Mouse (Mus musculus) ES-E14 (cell line): ENCODE data around the gene Znfx1. TPM values are rescaled to one million over a fixed set of nuclear protein-coding genes. Genes with fewer than 3 reads are reported as not detected.

Source experiments
- DNase-seq: peaks from one replicate; pipeline ENCODE4 v3.0.0-alpha.2; 2013; ENCODE audit warnings: low read depth, low spot score
- H3K27ac ChIP-seq: 2 replicates; pipeline ENCODE4 v1.5.1; 2012; ENCODE audit warnings: low read depth, mild to moderate bottlenecking, low read length, moderate library complexity, mixed read lengths; ENCODE audit not compliant: poor library complexity, insufficient read depth, severe bottlenecking
- H3K36me3 ChIP-seq: 2 replicates; pipeline ENCODE4 v1.6.1; 2012; ENCODE audit warnings: mild to moderate bottlenecking, low read length, moderate library complexity, mixed read lengths; ENCODE audit not compliant: control insufficient read depth, poor library complexity, insufficient read depth, severe bottlenecking
- H3K4me1 ChIP-seq, 2 experiments: fragments of 150-350 bp in 1 of 2; sonication (generic) in 1 of 2; 2 replicates each; pipeline ENCODE4 v1.6.1; 2012; ENCODE audit warnings: low read length in 2 of 2, mild to moderate bottlenecking in 1 of 2, mixed read lengths in 1 of 2; ENCODE audit not compliant: control insufficient read depth in 2 of 2, insufficient read depth in 2 of 2, poor library complexity in 1 of 2
- H3K4me3 ChIP-seq, 2 experiments: fragments of 150-350 bp in 1 of 2; sonication (generic) in 1 of 2; 2 replicates each; pipeline ENCODE4 v1.5.1; 2012; ENCODE audit warnings: low read length in 2 of 2, low read depth in 1 of 2, mild to moderate bottlenecking in 1 of 2, mixed read lengths in 1 of 2; ENCODE audit not compliant: insufficient read depth in 1 of 2, poor library complexity in 1 of 2, severe bottlenecking in 1 of 2
- H3K9ac ChIP-seq: 2 replicates; pipeline ENCODE4 v1.6.1; 2012; ENCODE audit warnings: low read depth, mild to moderate bottlenecking, low read length, mixed read lengths; ENCODE audit not compliant: poor library complexity, insufficient read depth, severe bottlenecking
- H3K9me3 ChIP-seq: fragments of 150-350 bp; sonication (generic); 2 replicates; pipeline ENCODE4 v1.6.1; 2012; ENCODE audit warnings: low read depth, mild to moderate bottlenecking, low read length; ENCODE audit not compliant: control insufficient read depth, insufficient read depth
- CHD2 ChIP-seq: IDR thresholded peaks from 2 replicates; pipeline ENCODE4 v1.6.1; 2014; ENCODE audit warnings: mild to moderate bottlenecking, low read depth, low read length, inconsistent platforms
- HCFC1 ChIP-seq: IDR thresholded peaks from 2 replicates; pipeline ENCODE4 v1.6.1; 2012; ENCODE audit warnings: low read length, inconsistent platforms, borderline replicate concordance; ENCODE audit not compliant: insufficient read depth
- MAFK ChIP-seq: IDR thresholded peaks from 2 replicates; pipeline ENCODE4 v1.6.1; 2014; ENCODE audit warnings: mild to moderate bottlenecking, low read depth, low read length, inconsistent platforms; ENCODE audit not compliant: insufficient read depth
- ZC3H11A ChIP-seq: IDR thresholded peaks from 2 replicates; pipeline ENCODE4 v1.6.1; 2012; ENCODE audit warnings: low read depth, mild to moderate bottlenecking, inconsistent platforms, low read length, borderline replicate concordance
- ZNF384 ChIP-seq: IDR thresholded peaks from 2 replicates; pipeline ENCODE4 v1.6.1; 2012; ENCODE audit warnings: low read depth, low read length, inconsistent platforms
- in situ Hi-C, 2 experiments: fragments of 600-800 bp; cut with MboI; formaldehyde crosslinking; loops; one replicate each; pipeline ENCODE4 v1.15.1; 2025; ENCODE audit warnings: low sequenced_read_pairs in 2 of 2, inconsistent platforms in 1 of 2; ENCODE audit not compliant: unreplicated experiment in 2 of 2
- total RNA-seq: library from RNA; depleted of rRNA; stranded (reverse); fragments of 300-350 nt; gene quantifications from 2 replicates; pipeline ENCODE4 v1.2.3, GENCODE M21; 2012

Gene Znfx1
- total RNA-seq, 1 experiment: 15.3 TPM

DNA sequence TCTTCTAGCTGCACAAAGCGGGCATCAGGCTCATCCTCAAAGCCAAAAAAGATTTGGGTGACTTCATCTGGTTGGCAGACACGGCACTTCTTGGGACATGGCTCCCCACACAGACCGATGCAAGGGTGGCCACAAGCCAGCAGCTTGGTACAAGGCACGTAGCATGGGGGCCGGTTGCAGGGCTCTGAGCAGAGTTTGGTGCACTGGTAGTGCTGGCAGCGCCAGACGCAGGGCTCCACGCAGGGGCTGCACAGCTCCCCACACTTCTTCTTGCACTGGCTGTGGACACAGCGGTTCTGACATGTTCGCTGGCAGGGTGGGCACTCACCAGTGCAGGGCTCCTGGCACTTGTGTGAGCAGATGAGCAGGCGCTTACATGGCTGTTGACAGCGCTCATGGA lies 25.1 kb downstream of the Znfx1 start:
- no peak overlapping the region for H3K4me3 ChIP-seq
- no peaks in the 10 kb centered on the region for H3K9me3 ChIP-seq
- in situ Hi-C loops: no loop called here
- no peak overlapping the region for H3K27ac ChIP-seq
- H3K4me1 ChIP-seq: no peaks in the 10 kb centered on the region
- peaks cover 85% of the 10 kb centered on the region for H3K36me3 ChIP-seq
- TF ChIP-seq CHD2: no peak
- TF ChIP-seq MAFK: no peak
- TF ChIP-seq HCFC1: no peak
- no peak for TF ChIP-seq ZC3H11A
- no peak for TF ChIP-seq ZNF384
- no peak overlapping the region for H3K9ac ChIP-seq
- DNase-seq: no peak

DNA sequence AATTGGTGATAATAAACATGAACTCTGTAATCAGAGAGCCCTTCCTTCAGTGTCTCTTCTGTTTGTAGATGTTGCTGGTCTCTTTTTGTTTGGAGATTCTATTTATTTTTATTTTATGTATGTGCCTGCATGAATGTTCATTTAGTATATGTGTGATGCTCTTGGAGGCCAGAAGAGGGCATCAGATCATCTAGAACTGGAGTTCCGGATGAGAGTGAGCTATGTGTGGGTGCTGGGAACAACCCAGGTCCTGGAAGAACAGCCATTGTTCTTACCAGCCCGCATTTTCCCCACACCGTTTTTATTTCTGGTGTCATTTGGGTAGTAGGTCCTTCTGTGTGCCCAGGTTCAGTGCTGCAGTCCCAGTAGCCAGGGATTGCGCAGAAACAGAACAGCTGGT lies 32.3 kb downstream of the Znfx1 start:
- H3K4me3 ChIP-seq: no peak overlapping the region
- H3K36me3 ChIP-seq: peaks cover 76% of the 10 kb centered on the region
- in situ Hi-C loops: no loop called here
- no peak for DNase-seq
- H3K27ac ChIP-seq: no peak overlapping the region
- H3K4me1 ChIP-seq: no peaks in the 10 kb centered on the region; a peak in 1 of 4 replicates
- no peaks in the 10 kb centered on the region for H3K9me3 ChIP-seq
- TF ChIP-seq ZNF384: no peak
- no peak for TF ChIP-seq CHD2
- TF ChIP-seq HCFC1: no peak
- H3K9ac ChIP-seq: no peak overlapping the region

GRCm38 (mm10) chr2:167028553-167028952 lies 34.3 kb downstream of the Znfx1 start:
- peaks cover 72% of the 10 kb centered on the region for H3K36me3 ChIP-seq
- H3K27ac ChIP-seq: no peak overlapping the region
- no peak overlapping the region for H3K4me3 ChIP-seq
- no peaks in the 10 kb centered on the region for H3K9me3 ChIP-seq
- H3K4me1 ChIP-seq: no peaks in the 10 kb centered on the region; a peak in 1 of 4 replicates
- no peak for TF ChIP-seq MAFK
- TF ChIP-seq HCFC1: no peak
- TF ChIP-seq ZNF384: no peak
- no peak for TF ChIP-seq CHD2
- no peak for TF ChIP-seq ZC3H11A
- H3K9ac ChIP-seq: no peak overlapping the region
- no peak for DNase-seq
- in situ Hi-C loops: no loop called here

GRCm38 (mm10) chr2:167019396-167019795 lies 43.4 kb downstream of the Znfx1 start:
- TF ChIP-seq HCFC1: no peak
- TF ChIP-seq CHD2: no peak

DNA sequence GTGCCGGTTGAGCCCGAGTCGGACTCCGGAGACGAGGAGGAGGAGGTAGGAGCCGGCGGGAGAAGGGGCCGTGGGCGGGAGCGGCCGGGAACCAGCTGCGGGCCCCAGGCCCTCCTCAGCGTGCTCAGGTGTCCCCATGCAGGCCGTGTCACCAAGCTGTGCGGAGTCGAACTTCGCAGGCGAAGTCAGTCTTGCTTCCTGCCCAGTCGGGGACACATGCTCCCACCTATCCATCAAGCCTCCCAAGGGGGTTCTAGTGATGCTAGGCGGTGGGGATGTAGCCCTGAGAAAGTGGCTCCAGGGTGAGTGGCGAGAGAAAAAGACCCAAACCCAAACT lies 47.5 kb downstream of the Znfx1 start:
- peak overlapping the region; percentile 97 for H3K9ac ChIP-seq
- peak overlapping the region; percentile 64 for H3K27ac ChIP-seq
- no peaks in the 10 kb centered on the region for H3K9me3 ChIP-seq
- in situ Hi-C loops: no loop called here
- H3K4me3 ChIP-seq: peak overlapping the region; percentile 91 to 94
- TF ChIP-seq HCFC1: no peak
- TF ChIP-seq MAFK: no peak
- TF ChIP-seq CHD2: no peak
- no peak for TF ChIP-seq ZNF384
- no peak for TF ChIP-seq ZC3H11A
- H3K4me1 ChIP-seq: peaks cover 3 to 6% of the 10 kb centered on the region in 2 experiments; a peak in 3 of 4 replicates
- H3K36me3 ChIP-seq: peaks cover 22% of the 10 kb centered on the region
- DNase-seq: no peak

More at GRCm38 (mm10) chr2:167019396-167019795, 43.4 kb downstream of the Znfx1 start:
- Histone ChIP-seq H3K4me1 (peaks cover 3 to 6% of the 10 kb centered on the region in 2 experiments; a peak in 3 of 4 replicates), H3K4me3 (no peak overlapping the region), H3K9ac (no peak overlapping the region), H3K27ac (no peak overlapping the region), H3K36me3 (peaks cover 41% of the 10 kb centered on the region), H3K9me3 (no peaks in the 10 kb centered on the region)
- in situ Hi-C loops: no loop called here
- no peak for DNase-seq
